Mouse (Mus musculus): ENCODE results near the gene Lrfn3. TPM values are rescaled to one million over a fixed set of nuclear protein-coding genes. Genes with fewer than 3 reads are reported as not detected.

The Lrfn3 gene
- 21.5 and 22.5 TPM in 2 replicates for polyA plus RNA-seq (2012; rRNA removed)

GRCm38 (mm10) chr7:30362652-30363343, at the start of gene Lrfn3:
Gene Lrfn3, minus strand, starts transcription at chr7:30362772.

GRCm38 (mm10) chr7:30323795-30324194, 38.8 kb downstream of the Lrfn3 start, which contains the start of gene Sdhaf1:
Gene Sdhaf1, minus strand, starts transcription at chr7:30323895.

GRCm38 (mm10) chr7:30321539-30322284, 40.9 kb downstream of the Lrfn3 start, which contains the start of gene E130208F15Rik:
Gene E130208F15Rik, plus strand, starts transcription at chr7:30321740.

GRCm38 (mm10) chr7:30314721-30315155, 47.8 kb downstream of the Lrfn3 start, which contains the start of gene Syne4:
Gene Syne4, plus strand, starts transcription at chr7:30314807.

GRCm38 (mm10) chr7:30308076-30309005, 54.2 kb downstream of the Lrfn3 start, which contains the start of gene Alkbh6:
Gene Alkbh6, plus strand, starts transcription at chr7:30308717.

Other genes with a start within 250 kb of the Lrfn3 start
- 7.0 and 9.3 TPM in 2 replicates for gene Zfp382, start 240.8 kb downstream of the Lrfn3 start, polyA plus RNA-seq (2012; rRNA removed)
- 89.7 and 96.2 TPM in 2 replicates for gene Zfp146, start 193.0 kb downstream of the Lrfn3 start, polyA plus RNA-seq (2012; rRNA removed)
- 1.9 and 4.1 TPM in 2 replicates for gene Cox7a1, start 178.6 kb downstream of the Lrfn3 start, polyA plus RNA-seq (2012; rRNA removed)
- 273 and 310 TPM in 2 replicates for gene Capns1, start 164.0 kb downstream of the Lrfn3 start, polyA plus RNA-seq (2012; rRNA removed)
- gene Polr2i, start 130.8 kb downstream of the Lrfn3 start, polyA plus RNA-seq (2012; rRNA removed), result 269 and 294 TPM in 2 replicates
- 193 and 204 TPM in 2 replicates for gene Tbcb, start 130.5 kb downstream of the Lrfn3 start, polyA plus RNA-seq (2012; rRNA removed)
- gene Ovol3, start 127.0 kb downstream of the Lrfn3 start, polyA plus RNA-seq (2012; rRNA removed), result 0.12 and 0.14 TPM in 2 replicates
- gene Thap8, start 82.7 kb downstream of the Lrfn3 start, polyA plus RNA-seq (2012; rRNA removed), result 0.13 and 0.17 TPM in 2 replicates
- gene Wdr62, start 82.4 kb downstream of the Lrfn3 start, polyA plus RNA-seq (2012; rRNA removed), result 18.4 and 23.7 TPM in 2 replicates
- 205 and 218 TPM in 2 replicates for gene Clip3, start 71.0 kb downstream of the Lrfn3 start, polyA plus RNA-seq (2012; rRNA removed)
- gene Alkbh6, start 54.1 kb downstream of the Lrfn3 start, polyA plus RNA-seq (2012; rRNA removed), result 139 and 146 TPM in 2 replicates
- 31.1 and 59.8 TPM in 2 replicates for gene Syne4, start 48.0 kb downstream of the Lrfn3 start, polyA plus RNA-seq (2012; rRNA removed)
- 0.53 and 0.69 TPM in 2 replicates for gene E130208F15Rik, start 41.0 kb downstream of the Lrfn3 start, polyA plus RNA-seq (2012; rRNA removed)
- gene Sdhaf1, start 38.9 kb downstream of the Lrfn3 start, polyA plus RNA-seq (2012; rRNA removed), result 21.2 and 23.7 TPM in 2 replicates
- gene Tyrobp, start 51.0 kb upstream of the Lrfn3 start, polyA plus RNA-seq (2012; rRNA removed), result 28.6 and 28.9 TPM in 2 replicates
- gene Hcst, start 57.1 kb upstream of the Lrfn3 start, polyA plus RNA-seq (2012; rRNA removed), result 0.79 and 0.81 TPM in 2 replicates
- gene Nfkbid, start 59.0 kb upstream of the Lrfn3 start, polyA plus RNA-seq (2012; rRNA removed), result 2.7 TPM in 2 replicates
- 419 and 440 TPM in 2 replicates for gene Aplp1, start 82.8 kb upstream of the Lrfn3 start, polyA plus RNA-seq (2012; rRNA removed)
- 1.2 and 1.9 TPM in 2 replicates for gene Kirrel2, start 94.9 kb upstream of the Lrfn3 start, polyA plus RNA-seq (2012; rRNA removed)
- gene Nphs1, start 95.5 kb upstream of the Lrfn3 start, polyA plus RNA-seq (2012; rRNA removed), result 1.2 and 2.2 TPM in 2 replicates
- not detected in 2 replicates for gene Prodh2, start 130.8 kb upstream of the Lrfn3 start, polyA plus RNA-seq (2012; rRNA removed)
- 224 and 228 TPM in 2 replicates for gene Arhgap33, start 172.3 kb upstream of the Lrfn3 start, polyA plus RNA-seq (2012; rRNA removed)
- 7.7 and 8.1 TPM in 2 replicates for gene Hspb6, start 189.4 kb upstream of the Lrfn3 start, polyA plus RNA-seq (2012; rRNA removed)
- 24.6 and 24.9 TPM in 2 replicates for gene Proser3, start 189.5 kb upstream of the Lrfn3 start, polyA plus RNA-seq (2012; rRNA removed)
- 51.4 and 53.4 TPM in 2 replicates for gene Lin37, start 197.1 kb upstream of the Lrfn3 start, polyA plus RNA-seq (2012; rRNA removed)
- gene U2af1l4, start 200.5 kb upstream of the Lrfn3 start, polyA plus RNA-seq (2012; rRNA removed), result 90.6 and 105 TPM in 2 replicates
- 6.8 and 8.1 TPM in 2 replicates for gene Gm49396, start 200.6 kb upstream of the Lrfn3 start, polyA plus RNA-seq (2012; rRNA removed)
- 130 and 143 TPM in 2 replicates for gene Psenen, start 200.9 kb upstream of the Lrfn3 start, polyA plus RNA-seq (2012; rRNA removed)
- 7.5 and 8.5 TPM in 2 replicates for gene Igflr1, start 202.7 kb upstream of the Lrfn3 start, polyA plus RNA-seq (2012; rRNA removed)
- 69.9 and 74.4 TPM in 2 replicates for gene Kmt2b, start 226.0 kb upstream of the Lrfn3 start, polyA plus RNA-seq (2012; rRNA removed)
- gene Zbtb32, start 236.1 kb upstream of the Lrfn3 start, polyA plus RNA-seq (2012; rRNA removed), result 0.18 and 0.21 TPM in 2 replicates